Mouse (Mus musculus): ENCODE measurements around the gene Klc1.

Gene Klc1

GRCm38 (mm10) chr12:111777919-111778318 is 19.3 kb downstream of the Klc1 start:
- DNase-seq = no peak

GRCm38 (mm10) chr12:111779544-111779943 is 20.9 kb downstream of the Klc1 start:
- DNase-seq = no peak

GRCm38 (mm10) chr12:111785174-111785573 is 26.5 kb downstream of the Klc1 start:
- DNase-seq = peak; percentile 44

- peak; percentile 55 for DNase-seq
These were observed 28.4 kb downstream of the Klc1 start for GRCm38 (mm10) chr12:111787015-111787414.

GRCm38 (mm10) chr12:111790090-111790489 is 31.4 kb downstream of the Klc1 start:
- no peak for DNase-seq

GRCm38 (mm10) chr12:111790631-111791030 is 32.0 kb downstream of the Klc1 start:
- DNase-seq = no peak

- no peak for DNase-seq
These were observed 32.9 kb downstream of the Klc1 start for GRCm38 (mm10) chr12:111791474-111792104.

GRCm38 (mm10) chr12:111794102-111794501 is 35.5 kb downstream of the Klc1 start:
- peak; percentile 62 for DNase-seq

- DNase-seq = no peak
These were observed 36.0 kb downstream of the Klc1 start for GRCm38 (mm10) chr12:111794526-111795179.

- no peak for DNase-seq
These were observed 36.7 kb downstream of the Klc1 start for GRCm38 (mm10) chr12:111795180-111795895.

- no peak for DNase-seq
These were observed 38.6 kb downstream of the Klc1 start for GRCm38 (mm10) chr12:111797251-111797650.

GRCm38 (mm10) chr12:111798493-111798892 is 39.8 kb downstream of the Klc1 start:
- DNase-seq = no peak

- DNase-seq = no peak
These were observed 42.0 kb downstream of the Klc1 start for GRCm38 (mm10) chr12:111800459-111801183.

- no peak for DNase-seq
These were observed 44.9 kb downstream of the Klc1 start for GRCm38 (mm10) chr12:111803538-111803937.

- no peak for DNase-seq
These were observed 50.1 kb downstream of the Klc1 start for GRCm38 (mm10) chr12:111808775-111809174.

GRCm38 (mm10) chr12:111809762-111810161 is 51.1 kb downstream of the Klc1 start:
- peak; percentile 90 for DNase-seq

GRCm38 (mm10) chr12:111812075-111812474 is 53.4 kb downstream of the Klc1 start:
- no peak for DNase-seq

GRCm38 (mm10) chr12:111812611-111813010 is 54.0 kb downstream of the Klc1 start:
- no peak for DNase-seq

GRCm38 (mm10) chr12:111813111-111813765 is 54.6 kb downstream of the Klc1 start:
- DNase-seq = peak; percentile 43

- DNase-seq = peak; percentile 99
These were observed 55.3 kb downstream of the Klc1 start, which contains the start of the genes Xrcc3 and Zfyve21 for GRCm38 (mm10) chr12:111813766-111814617. Gene Xrcc3 (minus strand): TSS chr12:111813873. Gene Zfyve21 (plus strand): TSS chr12:111814170.
